Mouse (Mus musculus) erythroblast, adult 5-6 weeks (primary cell): ENCODE data around the gene Slc22a7. TPM values are rescaled to one million over a fixed set of nuclear protein-coding genes. Genes with fewer than 3 reads are reported as not detected.

ENCODE experiments used
- ATAC-seq: replicated peaks from 2 replicates; pipeline ENCODE4 v1.8.0; 2016; ENCODE audit warnings: moderate number of reproducible peaks, mild to moderate bottlenecking, moderate TSS enrichment, inconsistent platforms; ENCODE audit not compliant: poor library complexity, low FRiP score, severe bottlenecking
- total RNA-seq, 2 experiments: library from RNA; stranded (forward) in 1 of 2; stranded (reverse) in 1 of 2; fragments of 150-400 nt in 1 of 2; fragments of 200-764, 138-1000 nt in 1 of 2; gene quantifications; 2 replicates each; pipeline versions ENCODE4 v1.2.3 to v1.2.4; 2015 to 2017; ENCODE audit warnings: low replicate concordance in 2 of 2

Slc22a7 gene
- total RNA-seq, 2 experiments from 2014 or later = not detected

DNA sequence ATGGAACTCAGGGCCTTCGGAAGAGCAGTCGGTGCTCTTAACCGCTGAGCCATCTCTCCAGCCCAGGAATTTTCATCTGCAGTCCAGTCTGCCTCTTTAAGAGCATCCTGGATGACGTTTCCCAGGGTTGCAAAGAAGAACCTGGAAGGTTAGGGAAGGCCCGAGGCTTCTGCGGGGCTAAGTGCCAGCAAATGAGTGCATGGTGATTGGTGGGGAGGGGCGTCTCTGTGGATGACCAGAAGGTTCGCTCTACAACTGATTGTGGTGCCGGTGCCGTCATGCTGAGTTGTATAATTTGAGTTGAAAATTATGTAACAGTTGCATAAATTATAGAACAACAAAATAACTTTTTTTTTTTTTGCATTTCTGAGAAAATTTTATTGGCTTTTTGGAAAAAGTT lies 919 bp upstream of the Slc22a7 start:
- no peak for ATAC-seq

DNA sequence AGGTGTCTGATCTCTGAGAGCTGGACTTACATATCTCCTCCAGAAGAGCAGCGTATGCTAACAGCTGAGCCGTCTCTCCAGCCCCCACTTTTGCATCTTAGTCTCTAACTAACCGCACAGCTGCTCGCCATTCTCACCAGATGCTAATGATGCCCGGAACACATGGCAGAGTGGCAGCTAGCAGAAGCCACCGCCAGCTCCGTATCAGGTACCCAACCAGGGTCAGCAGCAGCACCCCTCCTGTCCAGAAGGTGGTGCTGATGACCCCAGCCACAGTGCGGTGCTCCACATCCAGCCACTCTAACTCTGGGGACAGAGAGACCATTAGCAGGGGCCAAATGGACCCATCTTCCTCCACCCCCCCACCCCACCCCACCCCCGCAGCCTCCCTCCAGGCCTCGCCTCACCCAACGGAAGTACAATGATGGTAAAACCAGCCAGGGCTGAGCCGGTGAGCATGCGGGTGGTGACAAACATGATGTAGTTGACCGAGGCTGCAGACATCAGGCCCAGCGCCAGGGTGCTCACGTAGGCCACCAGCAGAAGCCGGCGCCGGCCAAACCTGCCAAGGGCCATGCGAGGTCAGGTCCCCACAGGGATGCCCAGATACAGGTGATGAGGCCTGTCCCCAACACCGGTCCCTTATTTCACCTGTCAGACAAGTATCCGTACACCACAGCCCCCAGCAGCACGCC lies 1.4 kb downstream of the Slc22a7 start:
- ATAC-seq = no peak

DNA sequence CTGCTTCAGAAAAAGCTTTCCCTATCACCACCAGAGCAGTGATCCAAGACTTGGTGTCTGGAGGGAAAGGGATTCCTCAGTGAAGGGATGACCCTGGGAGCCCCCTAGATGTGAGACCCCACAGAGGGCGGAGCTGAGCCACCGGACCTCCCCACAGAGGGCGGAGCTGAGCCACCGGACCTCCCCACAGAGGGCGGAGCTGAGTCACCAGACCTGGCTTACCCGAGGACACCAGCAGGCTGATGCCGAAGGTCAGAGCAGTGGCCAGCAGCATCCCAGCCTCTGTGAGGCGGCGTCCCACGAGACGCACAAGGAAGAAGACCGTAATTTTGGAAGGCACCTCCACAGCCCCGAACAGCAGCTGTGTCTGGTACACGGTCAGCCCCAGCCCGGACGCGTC lies 4.6 kb downstream of the Slc22a7 start:
- no peak for ATAC-seq

DNA sequence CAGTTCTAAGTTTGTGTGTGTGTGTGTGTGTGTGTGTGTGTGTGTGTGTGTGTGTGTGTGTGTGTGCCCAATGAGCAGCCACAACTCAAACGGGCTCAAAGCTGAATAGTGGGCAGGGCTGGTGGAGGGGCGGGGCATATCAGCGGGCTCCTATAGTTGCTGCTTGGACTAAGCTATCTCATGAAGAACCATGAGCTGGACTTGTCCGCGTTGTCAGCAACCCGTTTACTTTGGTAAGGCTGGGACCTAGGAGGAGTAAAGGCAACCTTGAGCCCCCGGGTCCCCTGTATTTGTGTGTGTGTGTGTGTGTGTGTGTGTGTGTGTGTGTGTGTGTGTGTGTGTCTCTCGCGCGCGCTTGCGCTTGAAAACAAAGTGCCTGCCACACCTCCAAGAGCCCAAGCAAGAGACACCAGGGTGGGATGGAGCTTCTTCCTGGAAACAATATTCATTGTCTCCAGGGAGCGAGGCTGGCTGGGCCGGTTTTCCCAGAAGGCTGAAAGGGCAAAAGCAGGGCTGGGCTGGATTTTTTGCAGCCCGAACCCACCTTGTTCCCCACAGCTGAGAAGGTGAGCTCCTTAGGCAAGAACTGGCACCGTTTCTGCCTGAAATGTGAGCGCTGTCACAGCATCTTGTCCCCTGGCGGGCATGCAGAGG lies 9.4 kb downstream of the Slc22a7 start, which contains the start of gene Crip3:
Gene Crip3, plus strand, starts transcription at position 166 of the 654 bp plus-strand sequence.
- ATAC-seq = no peak

DNA sequence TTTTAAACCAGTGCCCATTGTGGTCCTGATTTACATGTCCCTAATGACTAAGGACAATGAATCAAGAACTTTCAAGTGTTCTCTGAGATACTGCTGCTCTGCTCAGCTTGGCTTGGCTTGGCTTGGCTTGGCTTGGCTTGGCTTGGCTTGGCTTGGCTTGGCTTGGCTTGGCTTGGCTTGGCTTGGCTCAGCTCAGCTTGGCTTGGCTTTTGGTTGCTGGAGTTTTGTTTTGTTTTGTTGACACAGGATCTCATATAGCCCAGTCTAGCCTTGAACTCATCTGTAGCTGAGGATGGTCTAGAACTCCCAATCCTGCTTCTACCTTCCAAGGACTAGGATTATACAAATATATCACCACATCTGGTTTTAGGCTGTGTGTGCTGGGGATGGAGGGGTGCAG lies 11.8 kb downstream of the Slc22a7 start:
- no peak for ATAC-seq

DNA sequence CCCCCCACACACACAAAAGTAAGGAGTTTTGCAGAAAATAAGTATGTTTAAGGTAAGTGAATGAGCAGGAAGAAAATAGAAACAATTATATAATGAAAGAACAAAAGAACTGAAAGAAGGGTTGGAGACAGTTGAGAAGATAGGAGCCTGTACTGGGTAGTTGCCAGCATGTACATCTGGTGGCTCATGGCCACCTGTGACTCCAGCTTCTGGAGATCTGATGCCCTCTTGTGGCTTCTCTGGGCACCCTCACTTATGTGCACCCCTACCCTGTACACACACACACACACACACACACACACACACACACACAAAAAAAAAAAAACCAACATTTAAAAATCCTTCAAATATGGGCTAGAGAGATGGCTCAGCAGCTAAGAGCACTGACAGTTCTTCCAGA lies 18.5 kb downstream of the Slc22a7 start:
- ATAC-seq = no peak

DNA sequence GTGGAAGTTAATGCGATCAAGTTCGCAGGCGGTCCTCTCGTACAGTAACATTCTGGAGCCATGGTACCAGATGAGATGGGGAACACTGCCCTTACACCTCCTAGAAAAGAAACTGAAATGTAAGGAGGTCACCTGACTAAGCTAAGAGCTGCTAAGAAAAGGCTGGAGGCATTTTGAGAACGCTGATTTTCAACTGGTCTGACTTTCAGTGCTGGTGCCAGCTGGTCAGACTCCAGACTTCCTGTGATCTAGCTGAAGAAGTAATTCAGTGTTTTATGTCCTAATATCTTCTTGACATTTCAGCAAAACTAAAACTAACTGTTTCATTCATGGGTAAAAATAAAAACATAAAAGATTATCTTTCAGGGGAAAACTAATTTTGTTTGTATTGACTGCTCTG lies 19.6 kb downstream of the Slc22a7 start:
- no peak for ATAC-seq

DNA sequence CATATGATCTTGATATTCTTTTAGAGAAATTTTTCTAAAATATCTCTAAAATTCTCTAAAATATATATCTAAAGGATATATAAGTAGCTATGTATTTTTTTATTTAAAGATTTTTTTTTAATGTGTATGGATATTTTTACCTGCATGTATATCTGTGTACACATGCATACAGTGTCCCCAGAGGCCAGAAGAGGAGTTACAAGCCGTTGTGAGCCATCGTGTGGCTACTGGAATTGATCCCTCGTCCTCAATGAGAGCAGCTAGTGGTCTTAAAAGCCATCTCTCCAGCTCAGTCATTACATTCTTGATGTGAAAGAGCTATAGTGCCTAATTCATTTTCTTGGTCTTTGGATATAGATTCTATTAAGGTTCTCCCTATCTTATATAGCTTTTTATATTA lies 29.8 kb downstream of the Slc22a7 start:
- ATAC-seq = no peak

DNA sequence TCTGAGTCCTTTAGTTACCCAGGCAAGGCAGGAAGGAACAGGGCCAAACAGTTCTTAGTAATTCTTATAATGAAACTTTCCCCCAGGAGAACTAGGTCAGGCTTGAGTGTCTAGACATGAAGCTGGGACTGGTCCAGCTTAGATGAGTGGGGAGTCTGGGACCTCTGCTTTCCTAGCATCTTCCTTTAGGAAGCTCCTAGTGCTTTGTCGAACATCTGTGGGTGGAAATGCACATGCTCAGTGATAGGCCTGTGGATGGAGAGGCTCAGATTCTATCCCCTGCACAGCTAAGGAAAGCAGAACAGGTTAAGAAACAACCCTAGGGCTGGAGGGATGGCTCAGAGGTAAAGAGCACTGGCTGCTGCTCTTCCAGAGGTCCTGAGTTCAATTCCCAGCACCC lies 43.6 kb downstream of the Slc22a7 start:
- no peak for ATAC-seq

DNA sequence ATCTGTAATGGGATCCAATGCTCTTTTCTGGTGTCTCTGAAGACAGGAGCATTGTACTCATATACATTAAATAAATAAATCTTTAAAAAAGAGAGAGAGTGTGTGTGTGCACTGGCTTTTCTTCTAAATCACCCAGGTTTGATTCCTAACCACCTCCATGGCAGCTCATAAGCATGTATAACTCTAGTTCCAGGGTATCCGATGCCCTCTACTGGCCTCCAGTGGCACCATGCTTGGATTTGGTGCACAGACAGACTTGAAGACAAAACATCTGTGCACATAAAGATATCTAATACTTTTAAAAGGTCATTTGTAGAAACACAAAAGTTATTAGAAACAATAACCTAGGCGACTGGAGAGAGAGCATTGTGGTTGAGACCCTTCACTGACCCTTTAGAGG lies 45.2 kb downstream of the Slc22a7 start:
- ATAC-seq = no peak

DNA sequence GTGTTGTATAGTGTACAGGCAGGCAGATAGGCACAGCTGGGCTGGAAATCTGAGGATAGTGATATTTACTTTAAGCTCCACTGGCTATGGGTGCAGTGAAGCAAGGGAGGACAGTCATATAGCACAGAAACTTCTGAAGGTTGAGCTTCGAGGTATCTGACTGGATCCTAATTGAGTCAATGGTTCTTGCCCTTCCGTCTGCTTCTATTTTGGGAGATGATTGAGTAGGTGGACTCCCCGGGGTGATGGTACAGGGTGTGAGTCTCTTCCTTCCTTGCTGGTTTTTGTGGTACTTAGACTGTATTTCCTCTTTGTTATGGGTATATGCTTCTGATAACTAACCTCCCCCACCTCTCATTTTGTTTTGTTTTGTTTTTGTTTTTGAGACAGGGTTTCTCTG lies 50.1 kb downstream of the Slc22a7 start:
- ATAC-seq = no peak

DNA sequence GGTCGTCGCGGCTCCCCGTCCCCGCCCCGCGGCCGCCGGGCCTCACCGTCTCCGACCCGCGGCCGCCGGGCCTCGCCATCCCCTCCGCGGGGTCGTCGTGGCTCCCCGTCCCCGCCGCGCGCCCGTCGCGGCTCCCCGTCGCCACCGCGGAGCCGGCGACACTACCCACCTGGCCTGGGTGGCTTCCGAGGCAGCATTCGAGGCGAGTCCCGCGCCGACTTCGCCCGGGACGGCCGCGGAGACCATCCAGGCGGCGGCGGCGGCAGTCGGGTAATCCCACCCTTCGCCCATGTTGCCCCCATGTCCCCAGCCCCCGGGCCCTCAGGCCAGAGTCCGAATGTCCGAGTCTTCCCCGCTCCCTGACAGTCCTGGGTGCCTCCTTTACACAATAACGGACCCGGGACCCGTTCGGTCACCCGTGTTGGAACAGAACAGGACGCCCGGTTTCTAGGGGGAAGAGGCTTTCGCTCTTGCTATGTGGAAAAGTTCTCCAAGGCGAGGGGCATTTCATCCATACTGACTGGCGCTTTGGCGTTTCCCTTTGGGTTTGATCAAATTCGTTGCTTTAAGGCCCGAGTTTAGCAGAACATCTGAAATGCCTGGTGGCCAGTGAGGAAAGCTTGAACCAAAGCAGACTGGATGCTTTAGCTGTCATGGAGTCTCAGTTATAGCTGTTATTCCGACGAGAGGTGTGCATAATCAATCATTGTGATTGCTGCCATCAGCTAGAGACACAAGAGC lies 54.0 kb downstream of the Slc22a7 start:
- ATAC-seq = no peak

DNA sequence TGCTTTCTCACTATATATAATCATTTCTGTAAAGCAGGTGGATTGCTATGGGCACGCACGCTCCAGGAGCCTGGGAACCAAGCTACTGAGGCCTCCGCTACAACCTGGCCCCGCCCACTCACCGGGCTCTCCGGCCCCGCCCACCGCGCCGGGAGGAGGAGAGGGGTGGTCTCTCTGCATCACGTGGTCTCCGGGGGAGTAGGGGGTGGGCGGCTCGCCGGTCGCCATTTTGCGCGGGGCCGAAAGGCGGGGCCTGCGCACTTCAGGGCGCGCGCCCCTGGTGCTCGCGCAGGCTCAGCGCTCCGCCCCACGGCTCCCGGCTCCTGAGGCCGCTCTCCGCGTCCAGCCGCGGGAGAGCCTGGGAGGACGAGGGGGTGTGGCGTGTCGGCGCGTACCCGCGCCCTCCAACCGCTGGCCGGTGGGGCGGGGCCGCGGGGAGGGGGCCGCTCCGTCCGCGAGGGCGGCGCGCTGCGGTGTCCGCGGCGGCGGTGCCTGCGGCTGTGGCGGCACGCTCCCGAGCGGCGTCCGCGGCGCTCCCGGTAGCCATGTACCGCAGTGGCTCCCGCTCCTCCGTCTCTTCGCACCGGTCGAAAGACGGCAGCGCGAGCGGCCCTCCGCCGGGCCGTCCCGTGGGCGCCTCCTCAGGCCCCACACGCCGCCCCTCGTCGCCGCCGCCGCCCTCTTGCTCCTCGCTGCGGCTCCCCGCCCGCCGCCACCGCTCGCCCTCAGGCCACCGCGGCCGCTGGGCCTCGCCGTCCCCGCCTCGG lies 54.8 kb downstream of the Slc22a7 start, which contains the start of gene Zfp318:
Gene Zfp318, plus strand, starts transcription at position 438 of the 767 bp plus-strand sequence.
- ATAC-seq = peak; percentile 91

Other genes starting within 250 kb of the Slc22a7 start
- 4.6 and 4.8 TPM in 2 replicates for gene Polh, start 235.8 kb downstream of the Slc22a7 start, total RNA-seq (2015; ENCODE audit: low replicate concordance)
- gene Polh, start 235.8 kb downstream of the Slc22a7 start, total RNA-seq (2017; ENCODE audit: low replicate concordance) = 14.9 and 17.8 TPM in 2 replicates
- 9.0 and 15.3 TPM in 2 replicates for gene Xpo5, start 235.7 kb downstream of the Slc22a7 start, total RNA-seq (2015; ENCODE audit: low replicate concordance)
- 11.7 and 14.9 TPM in 2 replicates for gene Xpo5, start 235.7 kb downstream of the Slc22a7 start, total RNA-seq (2017; ENCODE audit: low replicate concordance)
- gene Polr1c, start 190.4 kb downstream of the Slc22a7 start, total RNA-seq (2015; ENCODE audit: low replicate concordance) = 14.8 and 18.8 TPM in 2 replicates
- 9.6 and 15.1 TPM in 2 replicates for gene Polr1c, start 190.4 kb downstream of the Slc22a7 start, total RNA-seq (2017; ENCODE audit: low replicate concordance)
- 15.4 and 42.8 TPM in 2 replicates for gene Yipf3, start 190.4 kb downstream of the Slc22a7 start, total RNA-seq (2015; ENCODE audit: low replicate concordance)
- 22.7 and 29.7 TPM in 2 replicates for gene Yipf3, start 190.4 kb downstream of the Slc22a7 start, total RNA-seq (2017; ENCODE audit: low replicate concordance)
- 0.42 TPM in 1 of 2 replicates, not detected in the other for gene Lrrc73, start 184.9 kb downstream of the Slc22a7 start, total RNA-seq (2015; ENCODE audit: low replicate concordance)
- 0.42 and 1.4 TPM in 2 replicates for gene Lrrc73, start 184.9 kb downstream of the Slc22a7 start, total RNA-seq (2017; ENCODE audit: low replicate concordance)
- 4.0 and 23.1 TPM in 2 replicates for gene Tjap1, start 155.4 kb downstream of the Slc22a7 start, total RNA-seq (2015; ENCODE audit: low replicate concordance)
- gene Tjap1, start 155.4 kb downstream of the Slc22a7 start, total RNA-seq (2017; ENCODE audit: low replicate concordance) = 12.3 and 28.2 TPM in 2 replicates
- gene Dlk2, start 141.0 kb downstream of the Slc22a7 start, total RNA-seq (2015; ENCODE audit: low replicate concordance) = not detected in 2 replicates
- not detected in 2 replicates for gene Dlk2, start 141.0 kb downstream of the Slc22a7 start, total RNA-seq (2017; ENCODE audit: low replicate concordance)
- gene Abcc10, start 110.1 kb downstream of the Slc22a7 start, total RNA-seq (2015; ENCODE audit: low replicate concordance) = 0.84 and 2.5 TPM in 2 replicates
- gene Abcc10, start 110.1 kb downstream of the Slc22a7 start, total RNA-seq (2017; ENCODE audit: low replicate concordance) = 0.51 and 1.1 TPM in 2 replicates
- 3.6 and 5.6 TPM in 2 replicates for gene Zfp318, start 54.7 kb downstream of the Slc22a7 start, total RNA-seq (2015; ENCODE audit: low replicate concordance)
- 3.9 and 4.7 TPM in 2 replicates for gene Zfp318, start 54.7 kb downstream of the Slc22a7 start, total RNA-seq (2017; ENCODE audit: low replicate concordance)
- gene Crip3, start 9.5 kb downstream of the Slc22a7 start, total RNA-seq (2015; ENCODE audit: low replicate concordance) = not detected in 2 replicates
- not detected in 2 replicates for gene Crip3, start 9.5 kb downstream of the Slc22a7 start, total RNA-seq (2017; ENCODE audit: low replicate concordance)
- not detected in 2 replicates for gene Ttbk1, start 49.2 kb upstream of the Slc22a7 start, total RNA-seq (2015; ENCODE audit: low replicate concordance)
- gene Ttbk1, start 49.2 kb upstream of the Slc22a7 start, total RNA-seq (2017; ENCODE audit: low replicate concordance) = not detected in 2 replicates
- 2.7 and 3.3 TPM in 2 replicates for gene Dnph1, start 58.3 kb upstream of the Slc22a7 start, total RNA-seq (2015; ENCODE audit: low replicate concordance)
- 1.5 and 4.0 TPM in 2 replicates for gene Dnph1, start 58.3 kb upstream of the Slc22a7 start, total RNA-seq (2017; ENCODE audit: low replicate concordance)
- 1.3 TPM in 1 of 2 replicates, not detected in the other for gene Cul9, start 107.9 kb upstream of the Slc22a7 start, total RNA-seq (2015; ENCODE audit: low replicate concordance)
- 3.3 and 4.5 TPM in 2 replicates for gene Cul9, start 107.9 kb upstream of the Slc22a7 start, total RNA-seq (2017; ENCODE audit: low replicate concordance)
- gene Srf, start 117.7 kb upstream of the Slc22a7 start, total RNA-seq (2015; ENCODE audit: low replicate concordance) = 7.3 and 11.5 TPM in 2 replicates
- 6.0 and 7.8 TPM in 2 replicates for gene Srf, start 117.7 kb upstream of the Slc22a7 start, total RNA-seq (2017; ENCODE audit: low replicate concordance)
- gene Ptk7, start 191.0 kb upstream of the Slc22a7 start, total RNA-seq (2015; ENCODE audit: low replicate concordance) = not detected in 2 replicates
- not detected in 2 replicates for gene Ptk7, start 191.0 kb upstream of the Slc22a7 start, total RNA-seq (2017; ENCODE audit: low replicate concordance)
- gene Klc4, start 207.6 kb upstream of the Slc22a7 start, total RNA-seq (2015; ENCODE audit: low replicate concordance) = 0.38 and 1.3 TPM in 2 replicates
- gene Klc4, start 207.6 kb upstream of the Slc22a7 start, total RNA-seq (2017; ENCODE audit: low replicate concordance) = 7.7 and 12.0 TPM in 2 replicates
- gene Mrpl2, start 207.8 kb upstream of the Slc22a7 start, total RNA-seq (2015; ENCODE audit: low replicate concordance) = 35.5 and 61.9 TPM in 2 replicates
- 19.5 and 41.6 TPM in 2 replicates for gene Mrpl2, start 207.8 kb upstream of the Slc22a7 start, total RNA-seq (2017; ENCODE audit: low replicate concordance)
- gene Cul7, start 211.9 kb upstream of the Slc22a7 start, total RNA-seq (2015; ENCODE audit: low replicate concordance) = 1.9 and 3.8 TPM in 2 replicates
- gene Cul7, start 211.9 kb upstream of the Slc22a7 start, total RNA-seq (2017; ENCODE audit: low replicate concordance) = 0.68 and 1.1 TPM in 2 replicates
- gene Rrp36, start 235.9 kb upstream of the Slc22a7 start, total RNA-seq (2015; ENCODE audit: low replicate concordance) = 2.1 and 7.9 TPM in 2 replicates
- gene Rrp36, start 235.9 kb upstream of the Slc22a7 start, total RNA-seq (2017; ENCODE audit: low replicate concordance) = 7.7 and 11.3 TPM in 2 replicates
- gene Mea1, start 240.3 kb upstream of the Slc22a7 start, total RNA-seq (2015; ENCODE audit: low replicate concordance) = 8.6 and 16.7 TPM in 2 replicates
- gene Mea1, start 240.3 kb upstream of the Slc22a7 start, total RNA-seq (2017; ENCODE audit: low replicate concordance) = 15.1 and 24.5 TPM in 2 replicates
- gene Klhdc3, start 242.5 kb upstream of the Slc22a7 start, total RNA-seq (2015; ENCODE audit: low replicate concordance) = 5.9 and 16.9 TPM in 2 replicates
- 4.1 and 5.2 TPM in 2 replicates for gene Klhdc3, start 242.5 kb upstream of the Slc22a7 start, total RNA-seq (2017; ENCODE audit: low replicate concordance)